Mouse (Mus musculus): ENCODE measurements around the gene Fa2h.

- TF ChIP-seq HCFC1 (IDR thresholded peaks at IDR 0.05; ENCODE audit: borderline replicate concordance, insufficient read depth, low read length), result no peak
- TF ChIP-seq ZC3H11A (IDR thresholded peaks at IDR 0.05; ENCODE audit: borderline replicate concordance, low read depth, low read length), result no peak
Measured at GRCm38 (mm10) chr8:111299363-111299820, 94.2 kb downstream of the Fa2h start.

Data from ES-E14 (cell line).